Mouse (Mus musculus): ENCODE measurements around the gene Calm5. TPM values are rescaled to one million over a fixed set of nuclear protein-coding genes. Genes with fewer than 3 reads are reported as not detected.

Gene Calm5
- polyA plus RNA-seq, 1 experiment from 2014 or later, result not detected

- Histone ChIP-seq H3K4me3 (ENCODE audit: low read depth, low read length) (no peak overlapping the region), H3K27me3 (replicated peaks; ENCODE audit: control insufficient read depth, insufficient read depth, low read length) (no peaks in the 10 kb centered on the region), H3K4me2 (no peak overlapping the region), H3K36me3 (ENCODE audit: control insufficient read depth, insufficient read depth, low read length) (no peaks in the 10 kb centered on the region), H3K27ac (ENCODE audit: low read depth, low read length) (no peak overlapping the region), H3K4me1 (replicated peaks; ENCODE audit: control insufficient read depth, insufficient read depth, low read length) (no peaks in the 10 kb centered on the region; the same call in 1 of the 2 replicates), H3K9ac (ENCODE audit: low read depth, low read length) (no peak overlapping the region), H3K9me3 (ENCODE audit: control insufficient read depth, low read length) (no peaks in the 10 kb centered on the region)
- no peak for ATAC-seq (replicated peaks; ENCODE audit: low FRiP score)
- WGBS, result 66% methylated on average over 1 of the region's 1 CpGs
- no peak for DNase-seq (ENCODE audit: low spot score)
Observed at GRCm38 (mm10) chr13:3856252-3856651, 2.3 kb downstream of the Calm5 start.

DNA sequence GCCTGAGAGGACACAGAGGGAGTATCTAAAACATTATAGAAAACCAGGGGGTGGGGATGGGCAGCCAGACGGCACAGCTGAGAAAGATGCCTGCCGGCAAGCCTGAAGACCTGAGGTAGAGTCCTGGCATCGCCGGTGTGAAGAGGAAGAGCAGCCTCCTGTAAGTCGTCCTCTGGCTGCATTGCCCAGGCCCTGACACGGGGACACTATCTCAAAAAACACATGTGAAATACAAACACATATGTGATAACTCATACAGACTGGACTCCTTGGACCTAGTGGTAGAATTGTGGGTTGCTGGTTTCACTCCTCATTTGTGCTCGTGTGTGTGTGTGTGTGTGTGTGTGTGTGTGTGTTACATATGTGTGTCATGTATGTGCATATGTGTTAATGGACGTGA lies 7.3 kb downstream of the Calm5 start:
- 80% methylated on average over 8 of the region's 8 CpGs for WGBS
- no peaks in the 10 kb centered on the region for H3K27me3 ChIP-seq (replicated peaks; ENCODE audit: control insufficient read depth, insufficient read depth, low read length)
- no peaks in the 10 kb centered on the region for H3K36me3 ChIP-seq (ENCODE audit: control insufficient read depth, insufficient read depth, low read length)
- ATAC-seq (replicated peaks; ENCODE audit: low FRiP score) (peak; percentile 66), DNase-seq (ENCODE audit: low spot score) (no peak)
- no peak overlapping the region; the same call in 1 of the 2 replicates for H3K27ac ChIP-seq (ENCODE audit: low read depth, low read length)
- peaks cover 32% of the 10 kb centered on the region for H3K4me1 ChIP-seq (replicated peaks; ENCODE audit: control insufficient read depth, insufficient read depth, low read length)
- H3K4me2 ChIP-seq, result no peak overlapping the region
- H3K9me3 ChIP-seq (ENCODE audit: control insufficient read depth, low read length), result no peaks in the 10 kb centered on the region
- no peak overlapping the region for H3K4me3 ChIP-seq (ENCODE audit: low read depth, low read length)
- H3K9ac ChIP-seq (ENCODE audit: low read depth, low read length), result no peak overlapping the region

DNA sequence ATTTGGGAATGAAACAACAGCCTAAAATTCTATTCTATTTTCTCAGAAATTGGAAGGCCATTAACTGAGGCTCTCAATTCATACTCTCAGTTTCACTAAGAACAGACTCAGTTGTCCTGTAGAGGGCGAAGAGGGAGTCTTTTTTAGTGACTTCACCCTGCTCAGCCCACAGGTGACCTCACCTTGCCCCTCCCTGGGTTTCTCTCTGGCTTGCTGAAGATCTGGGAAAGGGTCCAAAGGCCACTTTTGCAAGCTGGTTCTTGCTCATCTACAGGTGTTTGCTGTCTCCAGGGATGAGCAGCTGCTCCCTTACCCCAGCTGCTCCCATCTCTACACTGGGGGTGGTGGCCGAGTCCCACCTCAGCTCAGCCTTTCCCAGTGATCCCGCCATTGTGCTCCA lies 8.4 kb downstream of the Calm5 start:
- DNase-seq (ENCODE audit: low spot score), result no peak
- Histone ChIP-seq H3K9ac (ENCODE audit: low read depth, low read length) (no peak overlapping the region), H3K27ac (ENCODE audit: low read depth, low read length) (no peak overlapping the region), H3K36me3 (ENCODE audit: control insufficient read depth, insufficient read depth, low read length) (no peaks in the 10 kb centered on the region), H3K27me3 (replicated peaks; ENCODE audit: control insufficient read depth, insufficient read depth, low read length) (no peaks in the 10 kb centered on the region), H3K4me1 (replicated peaks; ENCODE audit: control insufficient read depth, insufficient read depth, low read length) (peaks cover 36% of the 10 kb centered on the region), H3K4me2 (no peak overlapping the region), H3K4me3 (ENCODE audit: low read depth, low read length) (no peak overlapping the region), H3K9me3 (ENCODE audit: control insufficient read depth, low read length) (no peaks in the 10 kb centered on the region)
- 76% methylated on average over 3 of the region's 3 CpGs for WGBS
- ATAC-seq (replicated peaks; ENCODE audit: low FRiP score), result no peak

DNA sequence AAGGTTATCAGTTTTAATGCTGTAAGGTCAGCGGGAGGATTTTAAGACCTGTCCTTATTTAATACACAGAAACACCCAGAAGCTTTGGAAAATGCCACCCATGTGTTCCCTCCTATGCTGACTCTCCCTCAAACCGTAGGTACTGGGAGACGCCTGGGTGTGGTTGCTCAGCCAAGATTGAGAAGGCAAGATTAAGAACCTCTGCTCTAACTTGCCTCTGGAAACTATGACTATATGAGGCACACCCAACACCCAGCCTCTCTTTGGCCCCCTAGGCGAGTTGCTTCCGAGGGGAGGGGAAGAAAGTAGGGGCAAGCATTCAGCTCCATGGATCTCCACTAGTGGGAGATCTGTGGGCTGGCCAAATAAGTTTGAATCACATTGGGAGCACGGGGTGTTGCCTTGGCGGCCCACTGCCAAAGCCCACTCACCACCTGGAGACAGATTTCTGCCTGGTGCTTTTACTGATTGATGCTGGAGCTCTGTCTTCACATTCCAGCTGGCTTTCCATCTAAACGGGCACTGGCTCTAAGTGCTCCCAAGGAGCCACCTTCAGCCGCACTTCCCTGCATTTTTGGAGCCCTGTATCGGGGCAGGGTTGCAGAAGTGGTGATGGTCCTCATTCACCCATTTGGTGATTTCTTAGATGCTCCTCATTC lies 9.1 kb downstream of the Calm5 start:
- peaks cover 41% of the 10 kb centered on the region for H3K4me1 ChIP-seq (replicated peaks; ENCODE audit: control insufficient read depth, insufficient read depth, low read length)
- ATAC-seq (replicated peaks; ENCODE audit: low FRiP score) (peak; percentile 52), DNase-seq (ENCODE audit: low spot score) (no peak)
- 68% methylated on average over 10 of the region's 10 CpGs for WGBS
- H3K27me3 ChIP-seq (replicated peaks; ENCODE audit: control insufficient read depth, insufficient read depth, low read length), result no peaks in the 10 kb centered on the region
- no peaks in the 10 kb centered on the region for H3K9me3 ChIP-seq (ENCODE audit: control insufficient read depth, low read length)
- no peaks in the 10 kb centered on the region for H3K36me3 ChIP-seq (ENCODE audit: control insufficient read depth, insufficient read depth, low read length)
- H3K4me2 ChIP-seq, result peak overlapping the region; percentile 2; the same call in 1 of the 2 replicates
- H3K4me3 ChIP-seq (ENCODE audit: low read depth, low read length), result no peak overlapping the region
- H3K27ac ChIP-seq (ENCODE audit: low read depth, low read length), result no peak overlapping the region
- no peak overlapping the region for H3K9ac ChIP-seq (ENCODE audit: low read depth, low read length)

DNA sequence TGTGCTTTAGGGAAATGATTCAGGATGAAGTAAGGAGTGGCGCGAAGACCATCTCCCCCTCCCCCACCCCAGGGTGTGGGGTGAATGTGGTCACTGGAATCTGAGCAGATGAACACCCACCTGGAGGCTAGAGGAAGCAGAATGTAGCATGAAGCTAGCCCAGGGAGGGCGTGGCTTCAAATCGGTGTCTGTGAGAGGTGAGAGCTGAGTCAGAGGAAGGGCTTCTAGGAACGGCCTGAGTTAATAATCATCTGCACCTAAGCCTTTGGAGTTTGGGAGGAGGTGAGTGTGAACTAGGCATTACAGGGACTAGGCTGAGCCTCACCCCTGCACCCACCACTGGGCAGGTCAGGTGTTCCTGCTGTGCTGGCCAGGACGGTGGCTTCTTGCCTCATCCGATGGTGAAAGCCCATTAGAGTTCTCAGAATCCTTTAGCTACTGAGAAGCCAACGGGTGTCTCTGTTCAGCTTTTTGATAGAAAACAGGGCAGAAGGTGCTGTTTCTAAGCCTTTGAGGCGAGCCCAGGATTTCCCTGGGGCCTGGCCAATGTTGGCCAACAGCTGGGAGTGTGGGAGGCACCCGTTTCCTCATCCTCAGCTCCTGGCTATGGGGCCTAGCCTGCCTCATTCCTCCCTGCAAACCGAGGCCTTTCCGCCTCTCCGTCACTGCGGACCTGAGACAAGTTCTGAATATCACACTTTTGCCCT lies 11.8 kb downstream of the Calm5 start:
- no peaks in the 10 kb centered on the region for H3K27me3 ChIP-seq (replicated peaks; ENCODE audit: control insufficient read depth, insufficient read depth, low read length)
- peaks cover 53% of the 10 kb centered on the region for H3K4me1 ChIP-seq (replicated peaks; ENCODE audit: control insufficient read depth, insufficient read depth, low read length)
- no peaks in the 10 kb centered on the region for H3K36me3 ChIP-seq (ENCODE audit: control insufficient read depth, insufficient read depth, low read length)
- 60% methylated on average over 14 of the region's 14 CpGs for WGBS
- H3K9me3 ChIP-seq (ENCODE audit: control insufficient read depth, low read length), result no peaks in the 10 kb centered on the region
- H3K9ac ChIP-seq (ENCODE audit: low read depth, low read length), result peak overlapping the region; percentile 44
- H3K4me3 ChIP-seq (ENCODE audit: low read depth, low read length), result no peak overlapping the region
- peak overlapping the region; percentile 96 for H3K27ac ChIP-seq (ENCODE audit: low read depth, low read length)
- no peak for DNase-seq (ENCODE audit: low spot score)
- ATAC-seq (replicated peaks; ENCODE audit: low FRiP score), result no peak; the same call in 1 of the 2 replicates
- peak overlapping the region; percentile 55 for H3K4me2 ChIP-seq

DNA sequence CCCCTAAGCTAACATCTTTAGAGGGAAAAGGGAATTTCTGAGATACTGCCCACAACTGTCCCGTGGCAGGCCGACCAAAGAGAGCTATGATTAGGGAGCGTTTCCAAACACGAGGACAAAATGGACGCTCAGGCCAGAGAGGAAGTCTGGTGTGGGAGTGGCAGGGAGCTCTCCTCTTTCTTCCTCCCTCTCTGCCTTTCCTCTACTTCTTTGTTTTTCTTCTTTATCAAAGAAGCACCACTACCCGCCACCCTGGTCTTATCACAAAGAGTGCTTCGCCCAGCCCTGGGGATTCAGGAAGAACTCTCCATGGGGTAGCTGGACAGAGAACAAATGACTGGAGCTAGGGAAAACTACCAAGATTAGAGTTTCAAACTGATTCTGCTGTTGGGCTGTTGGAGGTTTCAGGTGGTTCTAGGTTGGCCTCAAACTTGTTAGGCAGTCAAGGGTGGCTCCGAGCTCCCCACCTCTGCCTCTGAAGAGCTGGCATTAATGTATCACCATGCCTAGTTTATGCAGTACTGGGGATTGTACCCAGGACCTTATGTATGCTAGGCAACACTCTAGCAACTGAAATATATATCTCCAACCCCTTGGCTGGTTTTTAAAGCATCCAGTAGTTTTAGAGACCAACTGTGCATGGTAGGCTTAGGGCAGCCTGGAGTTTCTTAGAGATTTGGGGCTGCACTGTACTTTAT lies 12.5 kb downstream of the Calm5 start:
- H3K4me3 ChIP-seq (ENCODE audit: low read depth, low read length), result no peak overlapping the region

DNA sequence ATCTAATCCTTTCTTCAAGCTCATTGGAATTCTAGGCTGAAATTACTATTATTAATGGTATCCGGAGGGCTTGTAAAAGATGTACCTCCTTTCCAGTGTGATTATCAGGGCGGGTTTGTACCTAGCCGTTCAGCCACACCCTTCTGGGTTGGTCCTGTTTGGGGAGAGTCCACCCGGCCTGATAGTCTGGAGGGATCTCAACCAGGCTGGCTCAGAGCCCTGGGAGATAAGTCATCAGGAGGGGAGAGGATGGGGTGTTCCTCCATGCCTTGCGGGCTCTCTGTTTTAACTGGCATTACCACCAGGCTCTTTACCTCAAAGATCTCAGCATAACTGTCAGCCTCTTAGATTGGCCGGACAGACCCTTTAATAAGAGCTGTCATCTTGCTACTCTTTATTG lies 13.2 kb downstream of the Calm5 start:
- Histone ChIP-seq H3K27me3 (replicated peaks; ENCODE audit: control insufficient read depth, insufficient read depth, low read length) (no peaks in the 10 kb centered on the region), H3K36me3 (ENCODE audit: control insufficient read depth, insufficient read depth, low read length) (no peaks in the 10 kb centered on the region), H3K9ac (ENCODE audit: low read depth, low read length) (no peak overlapping the region), H3K4me2 (peak overlapping the region; percentile 55), H3K27ac (ENCODE audit: low read depth, low read length) (peak overlapping the region; percentile 96), H3K4me3 (ENCODE audit: low read depth, low read length) (no peak overlapping the region), H3K9me3 (ENCODE audit: control insufficient read depth, low read length) (no peaks in the 10 kb centered on the region), H3K4me1 (replicated peaks; ENCODE audit: control insufficient read depth, insufficient read depth, low read length) (peaks cover 48% of the 10 kb centered on the region)
- ATAC-seq (replicated peaks; ENCODE audit: low FRiP score) (peak; percentile 93), DNase-seq (ENCODE audit: low spot score) (no peak)
- 53% methylated on average over 6 of the region's 6 CpGs for WGBS

More for the DNA sequence above, 12.5 kb downstream of the Calm5 start:
- peak overlapping the region; percentile 96 for H3K27ac ChIP-seq (ENCODE audit: low read depth, low read length)
- 37% methylated on average over 8 of the region's 8 CpGs for WGBS
- H3K36me3 ChIP-seq (ENCODE audit: control insufficient read depth, insufficient read depth, low read length), result no peaks in the 10 kb centered on the region
- H3K9ac ChIP-seq (ENCODE audit: low read depth, low read length), result peak overlapping the region; percentile 44
- H3K4me1 ChIP-seq (replicated peaks; ENCODE audit: control insufficient read depth, insufficient read depth, low read length), result peaks cover 51% of the 10 kb centered on the region
- peak overlapping the region; percentile 55 for H3K4me2 ChIP-seq
- H3K9me3 ChIP-seq (ENCODE audit: control insufficient read depth, low read length), result no peaks in the 10 kb centered on the region
- peak; percentile 69 for ATAC-seq (replicated peaks; ENCODE audit: low FRiP score)
- DNase-seq (ENCODE audit: low spot score), result peak; percentile 49
- no peaks in the 10 kb centered on the region for H3K27me3 ChIP-seq (replicated peaks; ENCODE audit: control insufficient read depth, insufficient read depth, low read length)

- H3K27me3 ChIP-seq (replicated peaks; ENCODE audit: control insufficient read depth, insufficient read depth, low read length), result no peaks in the 10 kb centered on the region
- H3K4me1 ChIP-seq (replicated peaks; ENCODE audit: control insufficient read depth, insufficient read depth, low read length), result peaks cover 35% of the 10 kb centered on the region
- no peak overlapping the region for H3K27ac ChIP-seq (ENCODE audit: low read depth, low read length)
Observed at GRCm38 (mm10) chr13:3869901-3870300, 15.9 kb downstream of the Calm5 start.

More at GRCm38 (mm10) chr13:3869901-3870300, 15.9 kb downstream of the Calm5 start:
- Histone ChIP-seq H3K9me3 (ENCODE audit: control insufficient read depth, low read length) (no peaks in the 10 kb centered on the region), H3K4me3 (ENCODE audit: low read depth, low read length) (no peak overlapping the region), H3K36me3 (ENCODE audit: control insufficient read depth, insufficient read depth, low read length) (no peaks in the 10 kb centered on the region), H3K4me2 (no peak overlapping the region), H3K9ac (ENCODE audit: low read depth, low read length) (no peak overlapping the region)
- ATAC-seq (replicated peaks; ENCODE audit: low FRiP score) (no peak), DNase-seq (ENCODE audit: low spot score) (no peak)

All from liver, embryonic 11.5 days (tissue).